Mouse (Mus musculus): ENCODE results near the gene Sec63. TPM values are rescaled to one million over a fixed set of nuclear protein-coding genes. Genes with fewer than 3 reads are reported as not detected.

The Sec63 gene
- polyA plus RNA-seq, 1 experiment from 2014 or later = 26.0 TPM

DNA sequence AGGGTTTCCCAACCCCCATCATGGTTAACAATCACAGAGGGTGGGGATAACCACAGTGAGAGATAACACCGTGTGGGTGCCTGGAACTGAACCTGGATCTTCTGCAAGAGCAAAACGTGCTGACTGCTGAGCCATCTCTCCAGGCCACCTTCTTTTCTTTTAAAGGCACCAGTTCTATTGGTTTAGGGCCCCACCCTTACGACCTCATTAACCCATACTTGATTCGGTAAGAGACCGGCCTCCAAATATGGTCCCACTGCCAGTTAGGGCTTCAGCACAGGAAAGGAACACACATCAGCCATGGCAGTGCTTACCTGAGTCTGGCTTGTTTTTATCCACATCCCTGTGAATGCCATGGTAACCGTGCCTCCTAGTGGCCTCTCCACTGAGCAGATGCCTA, 108.2 kb downstream of the Sec63 start:
- no peak overlapping the region for H3K27ac ChIP-seq (replicated peaks; ENCODE audit: low read depth, low read length)
- ATAC-seq (replicated peaks; ENCODE audit: insufficient number of reproducible peaks, low FRiP score, low TSS enrichment, low read depth) (no peak), DNase-seq (ENCODE audit: low spot score) (no peak)
- no peaks in the 10 kb centered on the region for H3K4me1 ChIP-seq (ENCODE audit: control insufficient read depth, insufficient read depth, low read length)
- no peak overlapping the region for H3K4me2 ChIP-seq (ENCODE audit: low read depth, low read length)
- no peak overlapping the region for H3K9ac ChIP-seq (replicated peaks; ENCODE audit: low read length)
- no peaks in the 10 kb centered on the region for H3K9me3 ChIP-seq (replicated peaks; ENCODE audit: control insufficient read depth, low read length)
- H3K4me3 ChIP-seq (ENCODE audit: low read depth, low read length) = no peak overlapping the region
- H3K36me3 ChIP-seq (replicated peaks; ENCODE audit: control insufficient read depth, insufficient read depth, low read depth, low read length) = no peaks in the 10 kb centered on the region
- H3K27me3 ChIP-seq (ENCODE audit: control insufficient read depth, insufficient read depth, low read length) = no peaks in the 10 kb centered on the region
- WGBS = 80% methylated on average over 6 of the region's 6 CpGs

DNA sequence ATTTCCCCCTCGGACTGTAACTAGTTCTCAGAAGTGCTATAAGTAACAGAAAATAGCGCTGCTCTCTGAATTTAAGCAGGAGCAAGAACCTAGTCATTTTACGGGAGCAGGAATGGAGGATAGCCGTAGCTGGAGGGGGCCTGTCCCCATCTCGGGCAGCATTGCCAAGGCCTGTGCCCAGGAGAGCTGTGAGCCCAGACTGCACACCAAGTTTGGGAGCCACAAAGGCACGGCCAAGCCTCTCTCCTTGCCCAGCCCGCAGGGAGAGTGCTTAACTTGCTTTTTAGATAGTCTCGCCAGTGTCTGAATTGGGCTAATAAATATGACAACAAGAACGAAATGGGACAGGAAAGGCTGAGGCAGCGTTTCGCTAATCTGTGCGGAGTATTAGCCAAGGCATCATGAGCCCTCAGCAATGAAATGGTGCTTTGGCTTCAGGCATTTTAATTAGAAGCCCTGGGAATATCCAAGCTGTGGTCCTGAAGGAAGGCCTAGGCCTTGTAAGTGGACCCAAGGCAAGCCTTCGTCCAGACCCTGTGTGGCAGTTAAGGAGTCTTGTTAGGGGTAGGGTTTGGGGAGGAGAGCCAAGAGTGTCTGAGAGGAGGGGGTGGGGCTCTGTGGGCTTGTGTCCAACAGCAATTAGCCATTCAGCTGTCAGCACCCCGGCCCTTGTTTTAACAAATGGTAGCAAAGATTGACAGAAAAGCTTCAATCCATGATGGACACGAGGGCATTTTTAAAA, 111.1 kb downstream of the Sec63 start:
- H3K9me3 ChIP-seq (replicated peaks; ENCODE audit: control insufficient read depth, low read length) = no peaks in the 10 kb centered on the region
- 82% methylated on average over 15 of the region's 15 CpGs for WGBS
- no peak for DNase-seq (ENCODE audit: low spot score)
- H3K27ac ChIP-seq (replicated peaks; ENCODE audit: low read depth, low read length) = no peak overlapping the region
- H3K4me1 ChIP-seq (ENCODE audit: control insufficient read depth, insufficient read depth, low read length) = no peaks in the 10 kb centered on the region
- no peaks in the 10 kb centered on the region for H3K27me3 ChIP-seq (ENCODE audit: control insufficient read depth, insufficient read depth, low read length)
- H3K36me3 ChIP-seq (replicated peaks; ENCODE audit: control insufficient read depth, insufficient read depth, low read depth, low read length) = no peaks in the 10 kb centered on the region
- H3K4me2 ChIP-seq (ENCODE audit: low read depth, low read length) = no peak overlapping the region
- H3K9ac ChIP-seq (replicated peaks; ENCODE audit: low read length) = no peak overlapping the region
- no peak for ATAC-seq (replicated peaks; ENCODE audit: insufficient number of reproducible peaks, low FRiP score, low TSS enrichment, low read depth)
- no peak overlapping the region for H3K4me3 ChIP-seq (ENCODE audit: low read depth, low read length)

DNA sequence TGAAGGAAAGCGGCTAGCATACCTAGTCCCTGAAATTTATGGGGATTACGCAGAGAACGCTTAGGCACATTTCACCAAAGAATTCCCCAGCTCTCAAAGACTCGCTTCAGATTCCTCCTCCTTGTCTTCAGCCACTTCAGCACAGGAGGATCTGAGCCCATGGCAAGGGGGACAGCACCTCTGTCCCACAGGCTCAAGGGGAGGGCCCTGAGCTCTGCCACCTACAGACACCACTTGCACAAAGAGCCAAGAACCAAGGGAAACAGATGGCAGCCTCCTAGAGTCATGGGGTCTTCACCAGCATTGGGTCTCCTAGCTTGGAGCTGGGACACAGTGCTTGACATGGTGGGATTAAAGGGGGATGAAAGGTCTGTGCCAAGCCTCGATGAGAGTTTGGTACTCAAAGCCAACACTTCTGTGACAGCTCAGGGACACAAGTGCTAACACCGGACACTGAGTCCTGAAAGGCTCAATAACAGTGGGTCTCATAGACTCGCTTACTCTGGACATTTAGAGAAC, 111.8 kb downstream of the Sec63 start:
- H3K9me3 ChIP-seq (replicated peaks; ENCODE audit: control insufficient read depth, low read length) = no peaks in the 10 kb centered on the region
- no peak for ATAC-seq (replicated peaks; ENCODE audit: insufficient number of reproducible peaks, low FRiP score, low TSS enrichment, low read depth)
- H3K27ac ChIP-seq (replicated peaks; ENCODE audit: low read depth, low read length) = no peak overlapping the region
- no peaks in the 10 kb centered on the region for H3K4me1 ChIP-seq (ENCODE audit: control insufficient read depth, insufficient read depth, low read length)
- H3K4me3 ChIP-seq (ENCODE audit: low read depth, low read length) = no peak overlapping the region
- H3K9ac ChIP-seq (replicated peaks; ENCODE audit: low read length) = no peak overlapping the region
- no peak for DNase-seq (ENCODE audit: low spot score)
- no peak overlapping the region for H3K4me2 ChIP-seq (ENCODE audit: low read depth, low read length)
- H3K27me3 ChIP-seq (ENCODE audit: control insufficient read depth, insufficient read depth, low read length) = no peaks in the 10 kb centered on the region
- H3K36me3 ChIP-seq (replicated peaks; ENCODE audit: control insufficient read depth, insufficient read depth, low read depth, low read length) = no peaks in the 10 kb centered on the region
- 85% methylated on average over 7 of the region's 7 CpGs for WGBS

DNA sequence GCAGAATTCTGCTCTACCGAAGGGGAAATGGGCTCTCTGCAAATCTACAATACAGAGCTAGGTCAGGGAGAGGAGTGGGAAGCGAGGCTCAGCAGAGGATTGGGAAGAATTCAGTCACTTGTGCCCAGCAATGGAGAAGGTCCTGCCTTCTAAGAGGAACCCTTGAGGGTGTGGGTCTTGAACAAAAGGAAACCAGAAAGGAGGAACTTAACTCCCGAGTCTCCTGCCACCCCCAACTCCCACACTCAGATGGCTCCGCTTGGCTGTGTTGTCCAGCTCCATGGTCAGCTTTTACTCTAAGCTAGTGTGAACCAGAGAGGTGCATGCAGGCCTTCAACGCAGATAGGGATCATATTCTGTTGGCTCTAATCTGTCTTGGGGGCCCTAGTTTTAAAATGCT, 114.9 kb downstream of the Sec63 start:
- Histone ChIP-seq H3K36me3 (replicated peaks; ENCODE audit: control insufficient read depth, insufficient read depth, low read depth, low read length) (no peaks in the 10 kb centered on the region), H3K9ac (replicated peaks; ENCODE audit: low read length) (no peak overlapping the region), H3K4me2 (ENCODE audit: low read depth, low read length) (no peak overlapping the region), H3K27me3 (ENCODE audit: control insufficient read depth, insufficient read depth, low read length) (no peaks in the 10 kb centered on the region), H3K9me3 (replicated peaks; ENCODE audit: control insufficient read depth, low read length) (no peaks in the 10 kb centered on the region), H3K4me1 (ENCODE audit: control insufficient read depth, insufficient read depth, low read length) (no peaks in the 10 kb centered on the region), H3K4me3 (ENCODE audit: low read depth, low read length) (no peak overlapping the region), H3K27ac (replicated peaks; ENCODE audit: low read depth, low read length) (no peak overlapping the region)
- no peak for DNase-seq (ENCODE audit: low spot score)
- 70% methylated on average over 5 of the region's 5 CpGs for WGBS
- ATAC-seq (replicated peaks; ENCODE audit: insufficient number of reproducible peaks, low FRiP score, low TSS enrichment, low read depth) = no peak

DNA sequence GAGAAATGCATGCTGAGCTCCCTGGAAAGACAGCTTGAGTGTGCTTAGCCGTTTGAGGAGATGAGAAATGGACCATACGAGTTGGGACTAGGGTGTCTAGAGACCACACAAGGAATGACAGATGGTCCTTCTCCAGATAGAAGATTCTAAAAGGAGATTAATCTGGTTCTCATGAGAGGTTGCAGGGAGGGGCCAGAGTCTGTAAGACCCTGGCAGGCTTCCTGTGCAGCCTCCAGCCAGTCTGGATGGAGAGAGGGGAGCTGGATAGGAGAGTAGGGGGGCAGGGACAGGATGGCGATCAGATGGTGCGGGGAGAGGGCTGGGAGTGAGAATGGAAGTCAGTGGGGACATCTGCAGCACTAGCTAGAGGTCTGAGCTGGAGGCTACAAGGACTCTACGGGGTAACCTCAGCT, 118.0 kb downstream of the Sec63 start:
- Histone ChIP-seq H3K9me3 (replicated peaks; ENCODE audit: control insufficient read depth, low read length) (no peaks in the 10 kb centered on the region), H3K36me3 (replicated peaks; ENCODE audit: control insufficient read depth, insufficient read depth, low read depth, low read length) (no peaks in the 10 kb centered on the region), H3K4me3 (ENCODE audit: low read depth, low read length) (no peak overlapping the region), H3K27me3 (ENCODE audit: control insufficient read depth, insufficient read depth, low read length) (no peaks in the 10 kb centered on the region), H3K4me1 (ENCODE audit: control insufficient read depth, insufficient read depth, low read length) (no peaks in the 10 kb centered on the region), H3K9ac (replicated peaks; ENCODE audit: low read length) (no peak overlapping the region), H3K4me2 (ENCODE audit: low read depth, low read length) (no peak overlapping the region), H3K27ac (replicated peaks; ENCODE audit: low read depth, low read length) (no peak overlapping the region)
- DNase-seq (ENCODE audit: low spot score) = no peak
- no peak for ATAC-seq (replicated peaks; ENCODE audit: insufficient number of reproducible peaks, low FRiP score, low TSS enrichment, low read depth)
- WGBS = 78% methylated on average over 5 of the region's 5 CpGs

DNA sequence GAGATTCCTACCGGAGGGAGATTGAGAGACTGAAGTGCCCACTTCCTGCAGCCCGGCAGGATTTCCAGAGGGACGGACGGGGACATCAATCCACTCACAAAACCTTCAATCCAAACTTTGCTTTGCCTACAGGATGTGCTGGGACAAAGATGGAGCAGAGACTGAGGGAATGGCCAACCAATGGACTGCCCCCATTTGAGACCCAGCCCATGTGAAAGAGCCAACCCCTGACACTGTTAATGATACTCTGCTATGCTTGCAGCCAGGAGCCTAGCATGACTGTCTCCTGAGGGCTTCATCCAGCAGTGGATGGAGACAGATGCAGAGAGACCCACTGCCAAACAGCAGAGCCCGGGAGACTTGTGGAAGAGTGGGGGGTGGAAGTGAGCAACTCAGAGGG, 118.4 kb downstream of the Sec63 start:
- no peak overlapping the region for H3K27ac ChIP-seq (replicated peaks; ENCODE audit: low read depth, low read length)
- no peak overlapping the region for H3K4me2 ChIP-seq (ENCODE audit: low read depth, low read length)
- H3K36me3 ChIP-seq (replicated peaks; ENCODE audit: control insufficient read depth, insufficient read depth, low read depth, low read length) = no peaks in the 10 kb centered on the region
- DNase-seq (ENCODE audit: low spot score) (no peak), ATAC-seq (replicated peaks; ENCODE audit: insufficient number of reproducible peaks, low FRiP score, low TSS enrichment, low read depth) (no peak)
- no peak overlapping the region for H3K4me3 ChIP-seq (ENCODE audit: low read depth, low read length)
- no peaks in the 10 kb centered on the region for H3K9me3 ChIP-seq (replicated peaks; ENCODE audit: control insufficient read depth, low read length)
- H3K9ac ChIP-seq (replicated peaks; ENCODE audit: low read length) = no peak overlapping the region
- H3K4me1 ChIP-seq (ENCODE audit: control insufficient read depth, insufficient read depth, low read length) = no peaks in the 10 kb centered on the region
- no peaks in the 10 kb centered on the region for H3K27me3 ChIP-seq (ENCODE audit: control insufficient read depth, insufficient read depth, low read length)
- WGBS = 81% methylated on average over 5 of the region's 5 CpGs

Other genes with a start within 250 kb of the Sec63 start
- gene Nr2e1, start 177.9 kb upstream of the Sec63 start, polyA plus RNA-seq (2014; fragmentation: Nextera tagmentation; extraction: Ambion mirVana) = 8.6 and 11.8 TPM in 2 replicates
- 15.5 and 16.0 TPM in 2 replicates for gene Ostm1, start 177.7 kb upstream of the Sec63 start, polyA plus RNA-seq (2014; fragmentation: Nextera tagmentation; extraction: Ambion mirVana)
- gene Scml4, start 98.9 kb downstream of the Sec63 start, polyA plus RNA-seq (2014; fragmentation: Nextera tagmentation; extraction: Ambion mirVana) = 0.40 and 0.49 TPM in 2 replicates

Measured in embryonic facial prominence, embryonic 11.5 days (tissue).